Mouse (Mus musculus) lung, adult 2 months (tissue): ENCODE measurements around the gene Haspin. TPM values are rescaled to one million over a fixed set of nuclear protein-coding genes. Genes with fewer than 3 reads are reported as not detected.

Experiments used
- DNase-seq: peaks from one replicate; pipeline ENCODE4 v3.0.0; 2022
- H3K4me1 ChIP-seq: fragments of 200-500 bp; 2 replicates; pipeline ENCODE4 v1.6.1; 2011; ENCODE audit warnings: low read length; ENCODE audit not compliant: control insufficient read depth, insufficient read depth
- H3K4me3 ChIP-seq: fragments of 200-500 bp; replicated peaks from 2 replicates; pipeline ENCODE3; 2011; ENCODE audit warnings: low read depth, mild to moderate bottlenecking, control low read depth, low read length; ENCODE audit errors: extremely low read depth
- CTCF ChIP-seq: fragments of 200-500 bp; IDR thresholded peaks from 2 replicates; pipeline ENCODE4 v1.5.1; 2011; ENCODE audit warnings: mild to moderate bottlenecking, low read length, control low read depth; ENCODE audit not compliant: insufficient read depth
- POLR2A ChIP-seq: fragments of 200-500 bp; IDR thresholded peaks from 2 replicates; pipeline ENCODE4 v1.6.1; 2011; ENCODE audit warnings: low read depth, mild to moderate bottlenecking, control low read depth, low read length, borderline replicate concordance; ENCODE audit errors: extremely low read depth
- WGBS: fragments of 180-500 bp; shearing (Covaris S2); methylation state at CpG from one replicate; pipeline ENCODE4 v1.1.7; 2018; 5-methylcytosine and 5-hydroxymethylcytosine counted together
- polyA plus RNA-seq: library from polyadenylated mRNA; depleted of rRNA; stranded (reverse); fragments of >200 nt; gene quantifications from 2 replicates; pipeline ENCODE4 v1.2.3, GENCODE M21; 2012

The Haspin gene
- polyA plus RNA-seq, 1 experiment, result 0.41 TPM

DNA sequence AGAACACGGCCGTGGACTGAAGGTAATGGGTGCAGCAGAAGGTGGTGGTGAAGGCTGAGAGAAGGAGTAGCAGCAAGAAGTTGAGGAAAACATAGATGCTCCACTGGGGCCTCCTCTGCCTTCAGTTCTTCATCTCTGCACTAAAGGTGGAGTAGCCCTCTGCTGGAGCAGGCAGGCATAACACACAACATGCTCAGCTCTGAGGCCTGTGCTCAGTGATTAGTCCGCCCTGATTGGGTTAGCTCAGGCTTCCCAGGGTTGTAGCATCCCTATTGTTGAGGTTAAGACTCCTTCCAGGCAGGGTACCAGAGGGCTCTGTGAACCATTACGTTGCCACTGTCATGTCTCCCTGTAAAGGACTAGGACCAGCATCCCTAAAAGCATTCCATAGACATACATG lies 31.1 kb upstream of the Haspin start:
- no peak for TF ChIP-seq POLR2A
- TF ChIP-seq CTCF, result peak; percentile 78
- peak; percentile 56 for DNase-seq
- Histone ChIP-seq H3K4me3 (no peak overlapping the region), H3K4me1 (peaks cover 11% of the 10 kb centered on the region; the same call in 1 of the 2 replicates)
- WGBS, result 55% methylated on average over 4 of the region's 4 CpGs

GRCm38 (mm10) chr11:73168576-73168975 lies 30.5 kb upstream of the Haspin start:
- TF ChIP-seq CTCF, result no peak
- no peak for TF ChIP-seq POLR2A
- no peak for DNase-seq
- H3K4me3 ChIP-seq, result no peak overlapping the region
- WGBS, result 63% methylated on average over 6 of the region's 6 CpGs
- H3K4me1 ChIP-seq, result peaks cover 11% of the 10 kb centered on the region; the same call in 1 of the 2 replicates

DNA sequence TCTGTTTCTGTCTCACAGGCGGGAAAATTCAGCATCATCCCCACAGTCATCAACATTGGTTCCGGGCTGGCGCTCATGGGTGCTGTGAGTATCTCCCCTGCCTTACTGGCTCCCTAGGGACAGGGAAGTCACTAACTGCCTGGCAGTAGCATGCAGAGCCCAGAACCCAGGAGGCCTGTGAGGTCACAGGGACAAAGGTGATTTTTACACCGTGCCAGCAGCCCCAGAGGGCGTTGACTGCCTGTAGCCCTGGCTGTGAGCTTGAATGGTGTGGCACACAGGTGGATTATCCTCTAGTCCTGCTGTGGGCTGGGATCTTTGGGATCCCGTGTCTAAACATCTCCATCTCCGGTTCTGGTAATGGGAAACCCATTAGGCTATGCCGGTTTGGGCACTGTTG lies 30.0 kb upstream of the Haspin start:
- TF ChIP-seq CTCF (no peak), POLR2A (no peak)
- Histone ChIP-seq H3K4me3 (no peak overlapping the region), H3K4me1 (peaks cover 11% of the 10 kb centered on the region; the same call in 1 of the 2 replicates)
- no peak for DNase-seq
- WGBS, result 82% methylated on average over 8 of the region's 8 CpGs

GRCm38 (mm10) chr11:73162284-73162683 lies 24.2 kb upstream of the Haspin start:
- 44% methylated on average over 5 of the region's 5 CpGs for WGBS
- DNase-seq, result no peak
- Histone ChIP-seq H3K4me1 (no peaks in the 10 kb centered on the region; the same call in 1 of the 2 replicates), H3K4me3 (no peak overlapping the region)
- no peak for TF ChIP-seq POLR2A
- no peak for TF ChIP-seq CTCF

GRCm38 (mm10) chr11:73161616-73162015 lies 23.5 kb upstream of the Haspin start:
- WGBS, result 67% methylated on average over 4 of the region's 4 CpGs

GRCm38 (mm10) chr11:73160811-73161200 lies 22.7 kb upstream of the Haspin start:
- Histone ChIP-seq H3K4me1 (no peaks in the 10 kb centered on the region; the same call in 1 of the 2 replicates), H3K4me3 (peak overlapping the region; percentile 59)
- TF ChIP-seq POLR2A, result no peak
- no peak for TF ChIP-seq CTCF
- peak; percentile 47 for DNase-seq
- WGBS, result 21% methylated on average over 6 of the region's 6 CpGs

More at GRCm38 (mm10) chr11:73161616-73162015, 23.5 kb upstream of the Haspin start:
- Histone ChIP-seq H3K4me1 (no peaks in the 10 kb centered on the region; the same call in 1 of the 2 replicates), H3K4me3 (no peak overlapping the region)
- no peak for DNase-seq
- TF ChIP-seq CTCF, result no peak
- TF ChIP-seq POLR2A, result no peak

DNA sequence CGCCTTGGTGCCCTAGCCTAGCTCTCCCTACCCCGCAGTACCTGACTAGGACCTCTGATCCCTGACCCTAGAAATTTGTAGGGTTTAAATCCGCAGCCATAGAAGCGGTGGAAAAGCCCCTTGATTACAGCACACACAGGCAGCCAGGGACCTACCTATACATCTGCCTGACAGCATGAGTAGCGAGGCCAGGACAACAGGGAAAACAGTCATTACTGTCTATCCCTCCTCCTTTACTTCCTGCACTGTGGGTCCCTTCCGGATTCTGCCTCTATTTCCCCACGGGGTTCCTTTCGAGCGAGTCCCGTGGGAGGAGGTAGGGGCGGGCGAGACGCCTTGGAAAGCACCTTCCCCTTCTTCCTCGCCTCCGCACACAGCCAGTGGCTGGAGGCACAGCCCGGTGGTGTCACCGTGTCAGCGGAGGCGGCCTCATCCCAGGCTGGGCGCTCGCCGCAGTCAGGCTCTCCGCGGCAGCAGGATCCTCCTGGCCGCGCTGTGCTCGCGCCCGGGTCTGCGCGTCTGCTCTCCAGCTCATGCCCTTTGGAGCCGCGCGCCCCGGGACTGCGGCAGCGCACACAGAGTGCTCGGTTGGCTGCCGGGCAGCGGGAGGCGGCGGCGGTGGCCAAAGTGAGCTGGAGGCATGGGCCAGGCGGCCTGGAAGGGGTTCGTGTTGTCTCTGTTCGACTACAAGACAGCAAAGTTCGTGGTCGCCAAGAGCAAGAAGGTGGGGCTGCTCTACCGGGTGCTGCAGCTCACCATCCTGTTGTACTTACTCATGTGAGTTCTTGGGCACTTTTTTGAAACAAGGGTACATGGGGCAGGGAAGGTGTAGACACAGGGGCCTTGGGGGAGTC lies 22.1 kb upstream of the Haspin start, which contains the start of gene P2rx5:
P2rx5 (plus strand) TSS at position 465 of the 854 bp plus-strand sequence.
- H3K4me3 ChIP-seq, result peak within 1 kb of the TSS; percentile 59
- DNase-seq, result peak; percentile 54
- 4% methylated on average over 49 of the region's 49 CpGs for WGBS
- H3K4me1 ChIP-seq, result no peaks in the 10 kb centered on the region; the same call in 1 of the 2 replicates
- TF ChIP-seq CTCF, result no peak
- no peak for TF ChIP-seq POLR2A

DNA sequence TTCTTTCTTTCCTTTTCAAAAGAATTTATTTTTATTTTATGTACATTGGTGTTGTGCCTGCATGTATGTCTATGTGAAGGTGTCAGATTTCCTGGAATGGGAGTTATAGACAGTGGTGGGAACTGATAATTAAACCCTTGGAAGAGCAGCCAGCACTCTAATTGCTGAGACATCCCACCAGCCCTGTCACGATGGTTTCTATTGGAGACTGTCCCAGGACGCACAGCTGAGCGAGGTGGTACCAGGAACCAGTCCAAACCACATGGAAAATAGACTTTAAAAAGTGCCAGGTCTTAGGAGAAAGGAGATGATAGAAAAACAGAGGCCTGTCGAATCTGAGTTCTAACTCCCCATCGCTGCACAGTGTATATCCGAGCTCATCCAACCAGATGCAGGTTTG lies 17.0 kb upstream of the Haspin start:
- no peak for DNase-seq
- no peak for TF ChIP-seq CTCF
- no peak for TF ChIP-seq POLR2A
- WGBS, result 66% methylated on average over 6 of the region's 6 CpGs
- Histone ChIP-seq H3K4me1 (no peaks in the 10 kb centered on the region), H3K4me3 (no peak overlapping the region)

DNA sequence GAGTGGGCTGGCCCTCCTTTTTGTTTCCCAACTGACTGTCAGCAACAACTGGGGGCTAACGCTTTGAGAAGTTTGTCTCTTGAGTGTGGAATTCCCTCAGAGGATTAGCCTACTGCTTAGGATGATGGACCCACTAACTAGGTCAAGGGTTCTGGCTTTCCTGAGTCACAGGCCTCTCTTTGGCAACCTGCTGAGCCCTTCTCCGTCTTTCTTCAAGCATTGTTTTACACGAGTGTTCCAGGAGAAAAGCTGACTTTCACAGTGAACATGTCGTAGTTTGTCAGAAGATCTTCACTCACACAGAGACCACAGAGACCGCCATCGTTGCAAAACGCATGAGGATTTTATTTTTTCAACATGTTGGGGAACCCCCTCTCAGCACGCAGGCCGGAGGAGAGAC lies 10.1 kb upstream of the Haspin start:
- Histone ChIP-seq H3K4me1 (0 out of 2 replicates have a peak, but pooled peaks cover 2% of the 10 kb centered on the region), H3K4me3 (no peak overlapping the region)
- 69% methylated on average over 9 of the region's 9 CpGs for WGBS
- DNase-seq, result no peak
- no peak for TF ChIP-seq POLR2A
- no peak for TF ChIP-seq CTCF
